Mouse (Mus musculus): ENCODE results near the gene Ppm1g. TPM values are rescaled to one million over a fixed set of nuclear protein-coding genes. Genes with fewer than 3 reads are reported as not detected.

Ppm1g gene
- polyA plus RNA-seq (2017; shearing (Covaris generic)), result 166 TPM

DNA sequence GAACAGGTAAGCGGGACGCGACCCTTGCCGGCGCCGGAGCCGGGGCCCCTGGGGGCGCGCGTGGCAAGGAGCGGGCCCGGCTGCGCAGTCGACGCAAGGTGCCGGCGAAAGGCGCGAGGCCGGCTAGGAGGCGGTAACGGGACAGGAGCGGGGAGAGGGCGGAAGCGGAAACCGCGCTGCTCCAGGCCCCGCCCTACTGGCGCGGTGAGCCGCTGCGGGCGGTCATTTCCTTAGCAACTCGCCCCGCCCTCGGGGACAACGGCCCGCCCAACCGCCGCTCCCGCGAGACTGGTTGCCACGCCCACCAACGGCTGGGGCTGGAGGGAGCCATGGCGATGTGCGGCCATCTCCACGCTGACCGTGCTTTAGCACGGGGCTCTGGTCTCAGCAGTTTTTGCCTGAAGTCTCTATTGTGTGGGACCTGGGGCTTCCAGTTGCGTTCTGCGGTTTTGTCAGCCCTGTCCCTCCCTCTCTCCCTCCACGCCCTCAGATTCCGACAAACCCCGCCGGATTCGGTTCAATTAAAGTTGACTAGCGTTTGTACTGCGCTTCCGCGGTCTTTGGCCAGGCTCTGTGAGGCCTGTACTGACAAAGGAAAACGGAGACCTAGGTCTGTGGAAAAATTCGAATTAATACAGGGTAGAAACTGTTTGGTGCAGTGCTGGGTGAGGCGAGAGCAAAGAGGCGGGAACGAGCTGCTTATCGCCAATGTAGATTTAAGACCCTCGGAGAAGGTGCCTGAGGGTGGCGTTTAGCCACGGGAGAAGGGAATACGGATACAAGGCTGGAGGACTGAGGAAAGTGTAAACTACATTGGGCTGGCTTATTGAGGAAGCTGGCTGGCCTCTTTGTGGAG is at the start of gene Ppm1g:
Gene Ppm1g (minus strand): TSS at position 240 of the 856 bp plus-strand sequence.

DNA sequence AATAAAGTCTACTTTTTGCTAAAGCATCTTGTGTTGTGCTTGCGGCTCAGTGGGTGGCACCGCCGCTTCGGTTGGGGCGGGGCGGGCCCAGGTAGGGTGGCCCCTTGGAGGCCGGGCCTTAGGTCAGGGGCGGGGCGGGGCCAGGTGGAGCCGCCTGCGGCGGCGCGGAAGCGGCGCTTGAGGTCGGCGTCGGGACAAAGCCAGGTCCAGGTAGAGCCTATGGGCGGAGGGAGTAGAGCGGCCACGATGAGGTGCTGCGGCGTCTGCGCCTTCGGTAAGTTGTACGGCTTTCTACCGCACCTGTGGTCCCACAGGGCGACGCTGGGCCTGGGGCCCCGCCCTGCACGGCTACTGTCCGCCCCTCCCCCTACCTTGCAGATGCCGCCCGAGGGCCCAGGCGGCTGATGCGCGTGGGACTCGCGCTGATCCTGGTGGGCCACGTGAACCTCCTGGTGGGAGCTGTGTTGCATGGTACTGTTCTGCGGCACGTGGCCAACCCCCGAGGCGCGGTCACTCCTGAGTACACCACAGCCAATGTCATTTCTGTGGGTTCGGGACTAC is 31.1 kb upstream of the Ppm1g start, which contains the start of gene Krtcap3:
Gene Krtcap3 (plus strand): TSS at position 151 of the 561 bp plus-strand sequence.

DNA sequence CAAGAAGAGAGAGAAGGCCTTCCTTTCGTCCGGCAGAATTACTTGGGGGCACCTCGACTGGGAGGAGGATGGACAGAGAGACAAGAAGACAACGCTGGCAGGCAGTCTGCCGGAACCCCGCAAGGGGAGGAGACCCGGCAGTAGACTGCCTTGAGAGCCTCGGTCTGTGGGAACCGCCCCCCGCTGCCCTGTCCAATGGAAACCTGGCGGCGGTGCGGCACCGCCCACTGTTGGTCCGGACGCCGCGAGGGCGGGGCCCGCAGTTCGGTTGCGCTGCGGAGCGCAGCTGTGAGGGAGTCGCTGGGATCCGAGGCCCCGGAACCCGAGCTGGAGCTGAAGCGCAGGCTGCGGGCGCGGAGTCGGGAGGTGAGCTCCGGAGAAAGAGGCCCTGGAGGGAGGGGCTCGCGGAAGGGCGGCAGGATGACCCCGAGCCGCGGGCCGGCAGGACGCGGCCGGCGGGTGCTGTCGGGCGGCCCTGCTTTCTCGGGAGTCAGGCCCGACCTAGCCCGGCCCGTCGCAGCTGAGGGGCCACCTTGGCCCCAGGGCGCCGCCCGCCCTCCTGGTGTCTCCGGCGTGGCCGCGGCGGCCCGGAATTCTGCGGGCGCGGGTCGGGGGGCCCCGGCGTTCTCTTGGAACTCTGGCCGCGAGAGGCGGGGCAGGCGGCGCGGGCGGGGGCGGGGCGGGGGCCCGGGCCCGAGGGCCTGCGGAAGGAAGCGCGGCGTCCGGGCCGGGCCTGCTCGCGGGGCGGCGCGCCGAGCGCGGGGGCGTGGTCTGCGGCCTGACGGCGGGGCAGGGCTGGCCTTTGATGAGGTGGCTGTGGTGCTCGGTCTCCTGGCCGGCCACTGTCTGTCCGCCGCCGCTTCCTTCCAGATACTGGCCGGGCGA is 20.4 kb upstream of the Ppm1g start, which contains the start of the genes Nrbp1 and Gm9970:
Gene Nrbp1 (plus strand): TSS at position 228 of the 885 bp plus-strand sequence.
Gene Gm9970 (minus strand): TSS at position 596 of the 885 bp plus-strand sequence.

DNA sequence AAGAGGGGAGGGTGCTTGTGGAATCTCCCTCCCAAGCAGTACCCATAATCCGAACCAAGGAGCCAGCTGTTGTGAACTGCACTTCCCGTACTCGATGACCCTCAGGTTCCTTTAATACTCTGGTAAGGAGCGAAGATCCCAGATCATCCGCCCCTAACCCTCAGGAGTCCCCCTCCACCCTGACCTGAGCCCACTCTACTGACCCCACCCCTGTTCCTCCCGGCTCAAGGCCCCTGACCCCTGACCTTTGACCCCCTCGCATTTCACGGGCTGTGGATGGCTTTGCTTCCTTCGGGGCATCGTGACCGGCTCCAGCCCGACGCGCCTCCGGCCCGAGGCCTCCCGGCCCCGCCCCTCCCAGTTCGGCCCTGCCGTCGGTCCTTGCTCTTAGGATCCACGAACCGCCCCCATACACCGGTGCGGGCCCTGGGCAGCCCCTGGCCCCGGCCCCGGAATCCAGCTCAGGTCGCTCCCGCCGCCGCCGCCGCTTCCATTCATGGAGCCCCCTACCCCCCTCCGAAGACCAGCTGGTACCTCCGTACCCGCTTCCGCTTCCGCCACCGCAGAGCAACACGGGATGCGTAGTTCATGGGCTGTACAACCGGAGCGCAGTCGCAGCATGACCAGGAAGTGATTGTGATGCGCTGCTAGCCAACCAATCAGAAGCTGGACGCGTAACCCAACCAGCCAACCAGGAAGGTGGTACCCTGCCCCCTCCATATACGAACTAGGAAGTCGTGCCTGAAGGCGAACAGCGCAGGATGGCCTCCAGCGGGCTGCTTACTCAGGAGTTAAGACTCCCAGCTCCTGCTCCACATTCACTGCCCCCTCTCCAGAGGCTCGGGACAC is 18.5 kb downstream of the Ppm1g start, which contains the start of gene Zfp513:
Gene Zfp513 (minus strand): TSS at position 562 of the 849 bp plus-strand sequence.

DNA sequence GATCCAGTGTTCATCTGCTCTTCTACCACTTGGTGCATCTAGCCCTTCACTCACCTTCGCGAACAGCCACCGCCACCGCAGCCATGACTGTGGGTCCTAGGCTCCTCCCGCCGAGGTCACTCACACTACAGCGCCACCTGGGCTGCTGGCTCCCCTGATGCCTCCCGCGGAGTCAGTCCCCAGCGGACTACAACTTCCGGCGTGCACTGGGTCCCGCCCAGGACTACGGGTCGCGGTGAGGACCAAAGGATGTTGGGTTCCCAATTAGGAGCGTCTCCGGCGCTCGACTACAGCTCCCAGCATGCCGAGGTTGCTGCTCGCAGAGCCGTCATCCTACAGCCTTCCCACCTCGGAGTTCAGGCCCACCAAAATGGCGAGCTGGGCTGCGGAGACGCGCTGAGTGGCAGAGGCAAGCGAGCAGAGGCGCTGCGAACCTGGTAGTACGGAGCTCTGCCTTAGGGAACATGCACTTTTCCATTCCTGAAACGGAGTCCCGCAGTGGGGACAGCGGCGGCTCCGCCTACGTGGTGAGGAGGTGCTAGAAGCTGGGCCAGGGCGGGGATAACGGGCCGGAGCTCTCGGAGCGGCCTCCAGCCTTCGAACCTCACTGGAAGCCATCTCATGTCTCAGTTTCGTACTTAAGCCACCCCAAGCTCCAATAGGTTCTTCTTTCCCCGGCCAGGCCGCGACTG is 27.4 kb downstream of the Ppm1g start, which contains the start of the genes Snx17 and Eif2b4:
Gene Snx17 (plus strand): TSS at position 289 of the 692 bp plus-strand sequence.
Gene Eif2b4 (minus strand): TSS at position 492 of the 692 bp plus-strand sequence.

DNA sequence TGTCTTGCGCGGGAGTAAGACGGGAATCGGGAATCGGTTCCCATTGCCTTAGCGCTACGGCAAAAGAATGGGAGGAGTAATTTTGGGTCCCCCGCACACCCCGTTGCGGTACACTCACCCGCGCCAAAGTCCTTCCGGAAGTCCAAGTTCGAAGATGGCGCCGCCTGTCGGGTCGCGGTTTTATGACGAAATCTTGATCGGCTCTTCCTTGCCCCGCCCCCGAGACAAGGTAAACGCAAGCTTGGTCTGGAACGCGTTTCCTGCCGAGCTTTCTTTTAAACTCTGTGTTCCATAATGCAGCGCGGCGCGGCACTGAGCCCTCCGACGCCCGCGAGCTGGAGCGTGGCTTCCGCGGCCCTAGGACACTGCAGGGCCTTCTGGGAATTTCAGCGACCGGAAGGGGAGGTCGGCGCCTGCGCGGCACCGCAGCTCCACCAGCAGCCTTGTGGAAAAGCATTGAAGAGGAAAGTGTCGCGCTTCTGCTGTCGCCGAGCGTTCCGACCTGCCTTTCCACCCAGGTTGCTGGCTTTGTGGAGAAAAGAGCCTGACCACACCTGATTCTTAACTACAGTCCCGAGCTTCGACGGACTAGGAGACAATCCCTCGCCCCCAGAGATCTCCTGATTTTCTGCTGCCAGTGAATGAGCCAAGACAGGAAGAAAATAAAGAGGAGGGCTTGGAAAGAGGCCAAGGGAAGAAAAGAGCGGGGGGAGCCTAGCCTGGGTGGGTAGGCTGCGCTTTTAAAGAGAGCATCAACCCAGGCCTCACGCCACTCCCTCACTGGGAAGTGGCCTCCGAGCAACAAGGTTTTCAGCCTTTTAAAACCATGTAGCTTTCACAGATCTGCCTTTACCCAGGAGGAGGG is 40.5 kb downstream of the Ppm1g start, which contains the start of the genes Gm29609 and Gtf3c2:
Gene Gm29609 (minus strand): TSS at position 146 of the 865 bp plus-strand sequence.
Gene Gtf3c2 (minus strand): TSS at position 379 of the 865 bp plus-strand sequence.

DNA sequence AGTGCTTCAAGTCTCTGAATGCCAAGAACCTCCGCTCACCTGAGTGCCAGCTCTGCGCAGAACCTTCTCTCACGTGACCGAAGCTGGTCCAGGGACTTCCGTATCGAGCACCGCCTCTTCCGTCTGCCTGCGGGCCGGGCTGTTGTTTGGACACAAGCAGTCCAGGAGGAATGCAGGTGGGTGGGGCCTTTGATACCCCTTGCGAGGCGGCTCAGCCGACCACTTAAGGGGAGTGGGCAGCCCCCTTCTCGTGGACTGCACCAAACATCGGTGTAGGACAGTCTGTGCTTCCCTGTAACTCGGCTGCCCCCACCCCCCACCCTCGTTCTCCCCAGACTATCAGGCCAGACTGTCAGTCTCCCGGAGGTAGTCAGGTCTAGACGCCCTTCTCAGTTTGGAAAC is 66.3 kb downstream of the Ppm1g start, which contains the start of gene Mpv17:
Gene Mpv17 (minus strand): TSS at position 100 of the 402 bp plus-strand sequence.

Other genes starting within 250 kb of the Ppm1g start
- 62.9 TPM for gene Atraid, start 172.4 kb downstream of the Ppm1g start, polyA plus RNA-seq (2017; shearing (Covaris generic))
- gene Slc5a6, start 171.8 kb downstream of the Ppm1g start, polyA plus RNA-seq (2017; shearing (Covaris generic)), result 5.3 TPM
- gene Cad, start 165.9 kb downstream of the Ppm1g start, polyA plus RNA-seq (2017; shearing (Covaris generic)), result 16.7 TPM
- gene Dnajc5g, start 114.4 kb downstream of the Ppm1g start, polyA plus RNA-seq (2017; shearing (Covaris generic)), result not detected
- 1.3 TPM for gene Slc30a3, start 112.5 kb downstream of the Ppm1g start, polyA plus RNA-seq (2017; shearing (Covaris generic))
- gene Trim54, start 104.0 kb downstream of the Ppm1g start, polyA plus RNA-seq (2017; shearing (Covaris generic)), result not detected
- not detected for gene Ucn, start 81.9 kb downstream of the Ppm1g start, polyA plus RNA-seq (2017; shearing (Covaris generic))
- gene Mpv17, start 66.4 kb downstream of the Ppm1g start, polyA plus RNA-seq (2017; shearing (Covaris generic)), result 16.9 TPM
- gene Gm29609, start 40.8 kb downstream of the Ppm1g start, polyA plus RNA-seq (2017; shearing (Covaris generic)), result not detected
- 96.4 TPM for gene Gtf3c2, start 40.5 kb downstream of the Ppm1g start, polyA plus RNA-seq (2017; shearing (Covaris generic))
- 83.0 TPM for gene Snx17, start 27.5 kb downstream of the Ppm1g start, polyA plus RNA-seq (2017; shearing (Covaris generic))
- gene Eif2b4, start 27.3 kb downstream of the Ppm1g start, polyA plus RNA-seq (2017; shearing (Covaris generic)), result 46.4 TPM
- 24.6 TPM for gene Zfp513, start 18.4 kb downstream of the Ppm1g start, polyA plus RNA-seq (2017; shearing (Covaris generic))
- gene Nrbp1, start 20.2 kb upstream of the Ppm1g start, polyA plus RNA-seq (2017; shearing (Covaris generic)), result 283 TPM
- gene Gm9970, start 20.5 kb upstream of the Ppm1g start, polyA plus RNA-seq (2017; shearing (Covaris generic)), result not detected
- 42.2 TPM for gene Krtcap3, start 31.0 kb upstream of the Ppm1g start, polyA plus RNA-seq (2017; shearing (Covaris generic))
- gene Ift172, start 70.4 kb upstream of the Ppm1g start, polyA plus RNA-seq (2017; shearing (Covaris generic)), result 8.5 TPM
- 4.6 TPM for gene Fndc4, start 75.4 kb upstream of the Ppm1g start, polyA plus RNA-seq (2017; shearing (Covaris generic))
- not detected for gene Gckr, start 76.8 kb upstream of the Ppm1g start, polyA plus RNA-seq (2017; shearing (Covaris generic))
- 32.7 TPM for gene Zfp512, start 231.7 kb upstream of the Ppm1g start, polyA plus RNA-seq (2017; shearing (Covaris generic))

Measured in effector memory CD4-positive, alpha-beta T cell, adult 5 months (primary cell).